Mouse (Mus musculus): ENCODE measurements around the gene Uqcrq. TPM values are rescaled to one million over a fixed set of nuclear protein-coding genes. Genes with fewer than 3 reads are reported as not detected.

Gene Uqcrq
- total and polyA plus RNA-seq, 3 experiments = 1,905 to 2,926 (median 2,451) TPM

GRCm38 (mm10) chr11:53378918-53379317 is 51.7 kb downstream of the Uqcrq start:
- Histone ChIP-seq H3K27ac (no peak overlapping the region), H3K4me1 (ENCODE audit: control insufficient read depth, insufficient read depth, low read length) (peaks cover 5% of the 10 kb centered on the region), H3K4me3 (no peak overlapping the region), H3K9ac (ENCODE audit: low read depth, low read length) (no peak overlapping the region), H3K79me2 (replicated peaks; ENCODE audit: control insufficient read depth, insufficient read depth, low read length) (no peaks in the 10 kb centered on the region), H3K27me3 (ENCODE audit: control insufficient read depth, insufficient read depth, low read length) (no peaks in the 10 kb centered on the region), H3K36me3 (ENCODE audit: control insufficient read depth, insufficient read depth, low read length) (peaks cover 29% of the 10 kb centered on the region)
- TF ChIP-seq EP300 (IDR thresholded peaks at IDR 0.05; ENCODE audit: insufficient read depth, low read depth, low read length) = no peak
- no peak for TF ChIP-seq POLR2A (IDR thresholded peaks at IDR 0.05; ENCODE audit: insufficient read depth, low read depth, low read length)
- TF ChIP-seq CTCF (IDR thresholded peaks at IDR 0.05) = no peak
- 72% methylated on average over 1 of the region's 1 CpGs for WGBS
- intact Hi-C loops (cut with DNase I) = no loop called here
- DNase-seq = peak in 1 of 2 experiments; percentile 21

Small RNAs within 50 kb of the gene (microRNA-seq; reads per million reads assigned to microRNA genes)
- 0 reads per million in 2 experiments for gene Mir6920

Other genes with a start within 250 kb of the Uqcrq start
- gene Hspa4, start 130.4 kb downstream of the Uqcrq start, total RNA-seq (2021) = 100 to 1,000 TPM; 109 to 126 TPM
- gene Hspa4, start 130.4 kb downstream of the Uqcrq start, polyA plus RNA-seq (2012; rRNA removed) = 19.2 and 39.7 TPM in 2 replicates
- 1 to 10 TPM; 5.9 to 7.9 TPM for gene Zcchc10, start 106.2 kb downstream of the Uqcrq start, total RNA-seq (2021)
- gene Zcchc10, start 106.2 kb downstream of the Uqcrq start, polyA plus RNA-seq (2012; rRNA removed) = 3.8 and 4.1 TPM in 2 replicates
- 10 to 100 TPM; 77.3 to 80.0 TPM for gene Aff4, start 80.0 kb downstream of the Uqcrq start, total RNA-seq (2021)
- gene Aff4, start 80.0 kb downstream of the Uqcrq start, polyA plus RNA-seq (2012; rRNA removed) = 13.7 and 29.5 TPM in 2 replicates
- gene Leap2, start 7.7 kb downstream of the Uqcrq start, total RNA-seq (2021) = not detected
- gene Leap2, start 7.7 kb downstream of the Uqcrq start, polyA plus RNA-seq (2012; rRNA removed) = not detected in 2 replicates
- under 1 TPM; 0.37 to 0.43 TPM for gene Gdf9, start 192 bp upstream of the Uqcrq start, total RNA-seq (2021)
- gene Gdf9, start 192 bp upstream of the Uqcrq start, polyA plus RNA-seq (2012; rRNA removed) = 0.39 and 1.5 TPM in 2 replicates
- not detected for gene Gm10447, start 26.3 kb upstream of the Uqcrq start, total RNA-seq (2021)
- not detected in 2 replicates for gene Gm10447, start 26.3 kb upstream of the Uqcrq start, polyA plus RNA-seq (2012; rRNA removed)
- under 1 TPM; 0.34 to 0.91 TPM for gene Shroom1, start 26.4 kb upstream of the Uqcrq start, total RNA-seq (2021)
- 0.53 and 0.80 TPM in 2 replicates for gene Shroom1, start 26.4 kb upstream of the Uqcrq start, polyA plus RNA-seq (2012; rRNA removed)
- not detected for gene Gm9837, start 39.6 kb upstream of the Uqcrq start, total RNA-seq (2021)
- gene Gm9837, start 39.6 kb upstream of the Uqcrq start, polyA plus RNA-seq (2012; rRNA removed) = not detected in 2 replicates
- not detected for gene Gm9945, start 49.3 kb upstream of the Uqcrq start, total RNA-seq (2021)
- not detected in 2 replicates for gene Gm9945, start 49.3 kb upstream of the Uqcrq start, polyA plus RNA-seq (2012; rRNA removed)
- gene Sowaha, start 49.4 kb upstream of the Uqcrq start, total RNA-seq (2021) = under 1 TPM; 0.05 to 0.34 TPM
- gene Sowaha, start 49.4 kb upstream of the Uqcrq start, polyA plus RNA-seq (2012; rRNA removed) = 0.03 and 0.10 TPM in 2 replicates
- 10 to 100 TPM; 25.7 to 28.2 TPM for gene Sept8, start 88.4 kb upstream of the Uqcrq start, total RNA-seq (2021)
- 24.8 and 39.2 TPM in 2 replicates for gene Sept8, start 88.4 kb upstream of the Uqcrq start, polyA plus RNA-seq (2012; rRNA removed)
- 1 to 10 TPM; 7.9 to 8.2 TPM for gene Kif3a, start 136.5 kb upstream of the Uqcrq start, total RNA-seq (2021)
- 4.9 and 9.0 TPM in 2 replicates for gene Kif3a, start 136.5 kb upstream of the Uqcrq start, polyA plus RNA-seq (2012; rRNA removed)
- gene Il4, start 187.8 kb upstream of the Uqcrq start, total RNA-seq (2021) = not detected
- 0.27 TPM in 1 of 2 replicates, not detected in the other for gene Il4, start 187.8 kb upstream of the Uqcrq start, polyA plus RNA-seq (2012; rRNA removed)
- not detected for gene Il13, start 203.9 kb upstream of the Uqcrq start, total RNA-seq (2021)
- gene Il13, start 203.9 kb upstream of the Uqcrq start, polyA plus RNA-seq (2012; rRNA removed) = not detected in 2 replicates

Measured in heart, adult 2 months (tissue).